Mouse (Mus musculus) small intestine, adult 2 months (tissue): ENCODE data around the gene Taar7f.

Source experiments
- CTCF ChIP-seq: fragments of 200-500 bp; IDR thresholded peaks from 2 replicates; pipeline ENCODE4 v1.5.1; 2012; ENCODE audit warnings: low read depth, mild to moderate bottlenecking, control low read depth, inconsistent platforms, low read length, moderate library complexity, mixed read lengths; ENCODE audit not compliant: insufficient replicate concordance, insufficient read length; ENCODE audit errors: extremely low read depth
- POLR2A ChIP-seq: fragments of 200-500 bp; IDR thresholded peaks from 2 replicates; pipeline ENCODE4 v1.6.1; 2012; ENCODE audit warnings: low read depth, mild to moderate bottlenecking, control low read depth, inconsistent platforms, low read length, moderate library complexity

GRCm38 (mm10) chr10:24086555-24086954 lies 37.2 kb downstream of the Taar7f start:
- TF ChIP-seq CTCF (no peak), POLR2A (no peak)
